Mouse (Mus musculus) hindbrain, embryonic 16.5 days (tissue): Measurements from ENCODE around the gene Fat2. TPM values are rescaled to one million over a fixed set of nuclear protein-coding genes. Genes with fewer than 3 reads are reported as not detected.
A peak's percentile ranks its signal among the peaks of the same experiment; 100 is the strongest.

ENCODE experiments used
- ATAC-seq: fragments of 200-750 bp; cut with Nextera tagmentation; 2 replicates; pipeline ENCODE4 v1.8.0; 2017; ENCODE audit warnings: moderate TSS enrichment, moderate library complexity
- H3K27ac ChIP-seq: fragments of 300-500 bp; sonication (generic); 2 replicates; pipeline ENCODE4 v1.5.1; 2014; ENCODE audit warnings: low read depth, mild to moderate bottlenecking, control low read depth, low read length, moderate library complexity
- H3K27me3 ChIP-seq: fragments of 300-500 bp; sonication (generic); replicated peaks from 2 replicates; pipeline ENCODE4 v1.6.1; 2014; ENCODE audit warnings: low read length; ENCODE audit not compliant: control insufficient read depth, insufficient read depth
- H3K36me3 ChIP-seq: fragments of 300-500 bp; sonication (generic); 2 replicates; pipeline ENCODE4 v1.6.1; 2014; ENCODE audit warnings: mild to moderate bottlenecking, low read length, moderate library complexity, mixed read lengths; ENCODE audit not compliant: control insufficient read depth, insufficient read depth
- H3K4me1 ChIP-seq: fragments of 300-500 bp; sonication (generic); 2 replicates; pipeline ENCODE4 v1.6.1; 2014; ENCODE audit warnings: low read depth, low read length; ENCODE audit not compliant: control insufficient read depth, insufficient read depth
- H3K4me2 ChIP-seq: fragments of 300-500 bp; sonication (generic); 2 replicates; pipeline ENCODE4 v1.6.1; 2014; ENCODE audit warnings: mild to moderate bottlenecking, low read length, control low read depth, moderate library complexity
- H3K4me3 ChIP-seq: fragments of 300-500 bp; sonication (generic); 2 replicates; pipeline ENCODE4 v1.5.1; 2014; ENCODE audit warnings: mild to moderate bottlenecking, low read length, control low read depth, moderate library complexity
- H3K9ac ChIP-seq: fragments of 300-500 bp; sonication (generic); 2 replicates; pipeline ENCODE4 v1.6.1; 2014; ENCODE audit warnings: low read depth, mild to moderate bottlenecking, control low read depth, low read length, moderate library complexity
- H3K9me3 ChIP-seq: fragments of 300-500 bp; sonication (generic); 2 replicates; pipeline ENCODE4 v1.6.1; 2014; ENCODE audit warnings: mild to moderate bottlenecking, low read length, moderate library complexity; ENCODE audit not compliant: control insufficient read depth
- WGBS: fragments of 180-500 bp; shearing (Covaris S2); extraction: QIAGEN DNeasy Blood & Tissue Kit; methylation state at CpG from one replicate; pipeline ENCODE4 v1.1.7; 2014; 5-methylcytosine and 5-hydroxymethylcytosine counted together
- polyA plus RNA-seq: library from polyadenylated mRNA; unstranded; fragments of >200 nt; fragmentation: Nextera tagmentation; extraction: Ambion mirVana; gene quantifications from 2 replicates; pipeline ENCODE4 v1.2.1, GENCODE M21; 2015

The Fat2 gene
- polyA plus RNA-seq, 1 experiment from 2014 or later, result 0.45 TPM

DNA sequence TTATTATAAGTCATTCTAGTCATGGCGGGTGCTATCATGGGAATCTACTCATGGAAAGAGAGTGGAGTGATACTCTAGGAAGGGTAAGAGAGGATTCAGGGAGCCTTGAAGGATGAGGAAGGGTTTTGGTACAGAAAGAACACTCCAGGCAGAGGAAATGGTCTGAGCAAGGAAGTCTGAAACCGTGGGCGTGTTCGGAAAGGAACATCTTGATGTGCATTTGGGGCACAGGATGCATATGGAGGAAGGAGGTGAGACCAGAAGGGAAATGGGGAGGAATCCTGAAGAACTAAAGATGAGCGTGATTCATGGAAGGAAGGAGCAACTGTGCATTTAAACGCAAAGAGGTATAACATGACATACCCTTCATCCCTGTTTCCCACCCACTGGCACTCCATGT, 67.8 kb downstream of the Fat2 start:
- ATAC-seq, result no peak
- H3K4me3 ChIP-seq, result no peak overlapping the region
- no peak overlapping the region for H3K4me2 ChIP-seq
- no peak overlapping the region for H3K27ac ChIP-seq
- H3K36me3 ChIP-seq, result no peaks in the 10 kb centered on the region
- no peaks in the 10 kb centered on the region for H3K4me1 ChIP-seq
- no peaks in the 10 kb centered on the region for H3K9me3 ChIP-seq
- no peak overlapping the region for H3K9ac ChIP-seq
- WGBS, result 97% methylated on average over 6 of the region's 6 CpGs
- H3K27me3 ChIP-seq, result no peaks in the 10 kb centered on the region

DNA sequence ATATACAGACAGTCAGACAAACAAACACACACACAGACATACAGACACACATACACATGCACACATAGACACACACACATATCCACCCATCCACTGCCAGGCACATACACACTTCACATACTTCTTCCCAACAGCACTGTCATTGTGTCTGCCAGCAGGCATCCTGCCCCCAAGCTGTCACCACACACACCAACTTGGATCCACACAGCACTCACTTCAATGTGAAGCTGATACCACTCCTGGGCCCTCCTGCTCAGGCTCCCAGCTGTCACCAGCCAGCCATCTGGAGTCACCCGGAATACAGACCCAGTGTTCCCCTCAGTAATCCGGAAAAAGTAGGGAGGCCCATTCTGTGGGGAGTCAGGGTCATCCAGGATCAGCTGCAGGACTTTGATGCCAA, 70.7 kb downstream of the Fat2 start:
- no peaks in the 10 kb centered on the region for H3K27me3 ChIP-seq
- H3K36me3 ChIP-seq, result no peaks in the 10 kb centered on the region
- H3K27ac ChIP-seq, result no peak overlapping the region
- WGBS, result 49% methylated on average over 2 of the region's 2 CpGs
- H3K4me3 ChIP-seq, result no peak overlapping the region
- H3K9me3 ChIP-seq, result no peaks in the 10 kb centered on the region
- no peak overlapping the region for H3K4me2 ChIP-seq
- no peak for ATAC-seq
- no peaks in the 10 kb centered on the region for H3K4me1 ChIP-seq
- H3K9ac ChIP-seq, result no peak overlapping the region

DNA sequence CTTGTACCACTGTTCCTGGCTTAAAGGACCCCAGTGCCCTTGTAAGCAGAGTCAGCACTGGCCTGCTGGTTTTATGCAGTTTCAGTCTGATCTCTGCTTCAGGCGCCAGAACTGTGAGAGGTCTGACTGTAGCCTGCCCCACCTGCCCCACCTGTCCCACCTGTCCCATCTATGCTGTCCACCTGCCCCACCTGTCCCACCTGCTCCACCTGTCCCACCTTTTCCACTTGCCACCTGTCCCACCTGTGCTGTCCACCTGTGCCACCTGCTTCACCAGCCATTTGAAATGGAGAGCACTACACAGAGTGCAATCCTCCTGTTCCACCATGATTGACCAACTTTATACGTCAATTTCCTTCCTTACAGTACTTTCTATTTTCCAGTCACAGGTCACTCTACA, 72.0 kb downstream of the Fat2 start:
- no peak for ATAC-seq
- 89% methylated on average over 2 of the region's 2 CpGs for WGBS
- H3K4me1 ChIP-seq, result no peaks in the 10 kb centered on the region
- no peaks in the 10 kb centered on the region for H3K27me3 ChIP-seq
- no peaks in the 10 kb centered on the region for H3K9me3 ChIP-seq
- no peak overlapping the region for H3K4me3 ChIP-seq
- no peak overlapping the region for H3K4me2 ChIP-seq
- no peaks in the 10 kb centered on the region for H3K36me3 ChIP-seq
- no peak overlapping the region for H3K9ac ChIP-seq
- no peak overlapping the region for H3K27ac ChIP-seq

DNA sequence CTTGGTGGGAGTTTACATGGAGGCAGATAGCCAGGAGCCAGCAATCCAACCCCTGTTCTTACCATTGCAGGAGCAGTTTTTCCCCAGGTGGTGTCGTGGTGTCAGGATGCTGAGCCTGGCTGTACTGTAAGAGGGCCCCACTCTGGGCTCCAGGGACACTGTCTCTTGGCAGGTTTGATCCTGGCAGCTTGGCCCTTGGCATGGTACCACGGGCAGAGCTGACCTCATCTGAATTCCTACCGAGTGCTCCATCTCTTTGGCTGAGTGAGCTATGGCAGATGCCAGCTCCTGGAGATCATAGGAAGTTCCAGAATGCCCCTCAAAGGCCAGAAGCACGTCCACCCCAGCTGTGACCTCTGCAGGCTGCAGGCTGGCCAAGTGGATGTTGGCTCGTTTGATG, 74.4 kb downstream of the Fat2 start:
- WGBS, result 55% methylated on average over 5 of the region's 5 CpGs
- Histone ChIP-seq H3K27ac (no peak overlapping the region), H3K4me1 (no peaks in the 10 kb centered on the region), H3K4me3 (no peak overlapping the region), H3K4me2 (no peak overlapping the region), H3K27me3 (no peaks in the 10 kb centered on the region), H3K9me3 (no peaks in the 10 kb centered on the region), H3K36me3 (no peaks in the 10 kb centered on the region), H3K9ac (no peak overlapping the region)
- peak; percentile 78; the same call in 1 of the 2 replicates for ATAC-seq

DNA sequence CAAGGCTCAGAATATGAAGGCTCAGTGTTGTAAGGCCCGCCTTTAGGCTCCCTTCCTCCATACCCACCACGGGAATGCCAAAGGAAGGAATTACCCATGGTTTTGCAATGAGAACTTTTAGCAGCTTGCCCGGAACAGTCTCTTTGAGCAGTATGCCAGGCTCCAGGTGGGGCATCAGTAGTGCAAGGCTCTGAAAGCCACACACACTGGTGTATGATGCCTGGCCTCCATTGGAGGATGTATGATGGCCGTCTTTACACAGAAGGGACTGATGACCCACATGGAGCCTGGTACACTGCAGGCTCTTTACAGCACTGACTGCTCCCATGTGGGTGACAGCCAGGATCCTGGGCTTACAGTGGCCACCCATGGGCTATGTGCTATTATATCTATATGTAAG, 75.3 kb downstream of the Fat2 start:
- Histone ChIP-seq H3K4me2 (no peak overlapping the region), H3K9ac (no peak overlapping the region), H3K4me1 (no peaks in the 10 kb centered on the region), H3K27ac (no peak overlapping the region), H3K36me3 (no peaks in the 10 kb centered on the region), H3K4me3 (no peak overlapping the region), H3K27me3 (no peaks in the 10 kb centered on the region), H3K9me3 (no peaks in the 10 kb centered on the region)
- 94% methylated on average over 4 of the region's 4 CpGs for WGBS
- ATAC-seq, result no peak

DNA sequence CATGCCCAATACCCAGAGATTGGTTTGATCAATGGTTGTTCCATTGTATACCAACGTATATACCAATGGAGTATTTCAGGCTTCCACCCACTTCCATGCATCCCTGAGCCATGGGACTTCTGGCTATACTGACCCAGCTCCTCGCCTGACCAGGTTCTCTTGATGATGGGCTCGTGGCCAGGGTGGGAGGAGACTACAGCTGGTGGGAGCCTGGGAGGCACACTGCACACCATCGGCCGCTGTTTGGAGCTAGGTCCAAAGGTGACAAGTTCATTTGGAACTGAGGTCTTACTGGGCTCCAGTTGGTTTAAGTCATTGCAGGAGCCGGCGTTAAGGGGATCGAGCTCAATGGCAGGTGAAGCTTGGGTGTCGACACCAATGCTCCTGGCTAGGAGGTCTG, 83.0 kb downstream of the Fat2 start:
- no peaks in the 10 kb centered on the region for H3K4me1 ChIP-seq
- H3K4me3 ChIP-seq, result no peak overlapping the region
- H3K27me3 ChIP-seq, result no peaks in the 10 kb centered on the region
- WGBS, result 85% methylated on average over 9 of the region's 9 CpGs
- no peak for ATAC-seq
- no peak overlapping the region for H3K27ac ChIP-seq
- H3K4me2 ChIP-seq, result no peak overlapping the region
- H3K9ac ChIP-seq, result no peak overlapping the region
- H3K36me3 ChIP-seq, result no peaks in the 10 kb centered on the region
- H3K9me3 ChIP-seq, result no peaks in the 10 kb centered on the region

DNA sequence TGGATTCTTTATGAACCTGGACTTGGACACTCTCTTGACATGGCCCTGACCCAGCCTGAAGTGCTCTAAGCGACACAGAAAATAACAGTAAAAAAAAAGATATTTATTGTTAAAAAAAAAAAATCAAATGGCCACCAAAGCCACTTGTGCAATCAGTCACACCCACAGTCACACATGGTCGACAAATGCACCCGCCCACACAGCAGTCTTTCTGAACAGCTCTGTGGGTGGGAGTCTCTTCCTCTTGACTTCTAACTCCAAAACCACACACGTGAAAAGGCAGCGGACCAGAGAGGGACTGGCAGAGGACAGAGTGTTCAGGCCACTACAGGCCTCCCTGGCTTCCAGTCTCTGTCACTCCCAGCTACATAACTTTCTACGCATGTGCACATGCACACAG, 85.8 kb downstream of the Fat2 start:
- no peak for ATAC-seq
- no peak overlapping the region for H3K27ac ChIP-seq
- H3K4me1 ChIP-seq, result no peaks in the 10 kb centered on the region
- H3K36me3 ChIP-seq, result no peaks in the 10 kb centered on the region
- no peaks in the 10 kb centered on the region for H3K27me3 ChIP-seq
- H3K4me3 ChIP-seq, result no peak overlapping the region
- no peak overlapping the region for H3K4me2 ChIP-seq
- H3K9ac ChIP-seq, result no peak overlapping the region
- no peaks in the 10 kb centered on the region for H3K9me3 ChIP-seq
- WGBS, result 72% methylated on average over 6 of the region's 6 CpGs

DNA sequence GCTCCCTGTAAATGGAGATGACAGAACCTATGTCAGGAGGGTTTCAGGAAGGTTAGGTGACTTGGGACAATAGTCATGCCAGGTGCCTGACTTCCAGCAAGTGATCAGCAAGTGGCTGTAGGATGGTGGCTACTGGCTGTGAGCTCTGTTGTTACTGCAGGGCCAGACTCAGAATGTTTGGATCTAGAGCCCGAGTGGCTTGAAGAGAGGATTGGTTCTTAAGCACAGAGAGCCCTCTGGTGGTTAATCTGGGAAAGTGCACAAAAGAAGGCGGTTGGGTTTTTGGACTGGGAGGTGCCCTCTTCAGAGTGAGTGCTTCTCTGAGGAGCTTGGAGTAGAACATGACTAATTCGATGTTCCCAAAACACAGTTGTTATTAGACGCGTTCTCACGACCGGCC, 95.8 kb downstream of the Fat2 start:
- Histone ChIP-seq H3K4me2 (no peak overlapping the region), H3K9me3 (no peaks in the 10 kb centered on the region), H3K36me3 (no peaks in the 10 kb centered on the region), H3K27ac (no peak overlapping the region), H3K9ac (no peak overlapping the region), H3K27me3 (no peaks in the 10 kb centered on the region), H3K4me3 (no peak overlapping the region), H3K4me1 (no peaks in the 10 kb centered on the region)
- no peak for ATAC-seq
- WGBS, result 67% methylated on average over 7 of the region's 7 CpGs

DNA sequence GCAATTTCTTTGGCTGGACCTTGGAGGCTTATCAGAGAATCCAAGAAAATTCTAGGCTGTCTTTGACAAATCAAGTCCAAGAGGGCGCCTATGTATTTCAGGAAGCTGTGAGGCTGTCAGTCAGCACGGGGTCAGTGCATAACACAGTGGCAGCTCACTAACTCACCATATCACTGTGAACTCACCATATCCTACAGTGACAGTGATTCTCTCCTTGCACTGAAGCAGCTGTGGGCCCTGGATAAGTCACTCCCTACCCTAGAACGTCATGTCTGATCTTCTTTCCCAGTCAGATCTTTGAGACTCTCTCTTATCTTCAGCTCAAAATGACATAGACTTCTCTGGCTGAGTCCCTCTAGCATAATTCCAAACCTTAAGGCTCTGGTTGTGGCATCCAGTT, 96.9 kb downstream of the Fat2 start:
- no peaks in the 10 kb centered on the region for H3K9me3 ChIP-seq
- no peak overlapping the region for H3K9ac ChIP-seq
- no peak overlapping the region for H3K27ac ChIP-seq
- no peaks in the 10 kb centered on the region for H3K27me3 ChIP-seq
- ATAC-seq, result no peak
- H3K36me3 ChIP-seq, result peaks cover 2% of the 10 kb centered on the region; the same call in 1 of the 2 replicates
- no peak overlapping the region for H3K4me2 ChIP-seq
- no peak overlapping the region for H3K4me3 ChIP-seq
- no peaks in the 10 kb centered on the region for H3K4me1 ChIP-seq
- WGBS, result 83% methylated on average over 3 of the region's 3 CpGs

DNA sequence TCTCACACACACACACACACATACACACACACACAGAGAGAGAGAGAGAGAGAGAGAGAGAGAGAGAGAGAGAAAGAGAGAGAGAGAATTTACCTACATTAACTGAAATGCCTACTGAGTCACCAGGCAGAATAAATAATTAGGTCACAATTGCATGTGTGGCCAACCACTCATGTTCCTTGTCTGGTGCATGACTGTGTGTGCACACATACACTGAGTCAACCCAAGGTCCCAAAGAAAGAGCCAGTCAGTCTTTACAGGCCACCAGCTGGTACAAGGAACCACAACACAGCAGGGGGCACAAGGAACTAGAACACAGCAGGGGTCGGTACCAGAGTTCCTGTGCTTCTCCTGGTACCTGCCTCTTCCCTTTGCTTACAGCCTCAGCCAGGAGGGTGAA, 99.5 kb downstream of the Fat2 start:
- Histone ChIP-seq H3K27ac (no peak overlapping the region), H3K9ac (no peak overlapping the region), H3K36me3 (peaks cover 14% of the 10 kb centered on the region; the same call in 1 of the 2 replicates), H3K4me3 (no peak overlapping the region), H3K27me3 (no peaks in the 10 kb centered on the region), H3K4me2 (no peak overlapping the region), H3K4me1 (no peaks in the 10 kb centered on the region), H3K9me3 (no peaks in the 10 kb centered on the region)
- ATAC-seq, result no peak
- 87% methylated on average over 1 of the region's 1 CpGs for WGBS
